Mouse (Mus musculus) heart, postnatal 0 days (tissue): ENCODE data around the gene Scn8a.

Experiments used
- CTCF ChIP-seq: IDR thresholded peaks from 2 replicates; pipeline ENCODE4 v1.5.1; 2016; ENCODE audit warnings: antibody characterized with exemption, control low read depth, low read depth
- EP300 ChIP-seq: IDR thresholded peaks from 2 replicates; pipeline ENCODE4 v1.6.1; 2016; ENCODE audit warnings: antibody characterized with exemption, low read depth

DNA sequence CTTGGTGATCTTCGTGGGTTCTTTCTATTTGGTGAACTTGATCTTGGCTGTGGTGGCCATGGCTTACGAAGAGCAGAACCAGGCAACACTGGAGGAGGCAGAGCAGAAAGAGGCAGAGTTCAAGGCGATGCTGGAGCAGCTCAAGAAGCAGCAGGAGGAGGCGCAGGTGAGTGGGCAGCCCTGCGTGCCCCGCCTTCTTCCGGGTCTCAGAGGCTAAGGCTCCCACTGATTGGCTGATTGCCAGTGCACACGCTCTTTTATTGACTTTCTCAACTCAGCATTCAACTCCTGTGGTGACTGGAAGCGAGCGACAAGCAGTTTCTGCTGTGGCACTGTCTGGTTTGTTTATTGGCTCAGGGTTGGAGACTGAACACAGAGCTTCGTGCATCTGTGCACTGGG is 103.1 kb downstream of the Scn8a start:
- TF ChIP-seq CTCF (no peak), EP300 (no peak)
